Mouse (Mus musculus): ENCODE results near the gene Mtmr2. TPM values are rescaled to one million over a fixed set of nuclear protein-coding genes. Genes with fewer than 3 reads are reported as not detected.

Mtmr2 gene
- polyA plus RNA-seq, 1 experiment from 2014 or later, result 49.8 TPM

GRCm38 (mm10) chr9:13809937-13810336, 61.7 kb downstream of the Mtmr2 start:
- ATAC-seq (ENCODE audit: low FRiP score), result no peak
- no peak overlapping the region for H3K9ac ChIP-seq (replicated peaks)
- no peaks in the 10 kb centered on the region for H3K4me1 ChIP-seq
- H3K4me3 ChIP-seq (replicated peaks), result no peak overlapping the region
- H3K27me3 ChIP-seq (replicated peaks), result no peaks in the 10 kb centered on the region
- peaks cover 56% of the 10 kb centered on the region for H3K36me3 ChIP-seq
- H3K4me2 ChIP-seq, result no peak overlapping the region
- no peaks in the 10 kb centered on the region for H3K9me3 ChIP-seq (replicated peaks)
- no peak overlapping the region for H3K27ac ChIP-seq (replicated peaks)

- H3K9ac ChIP-seq (replicated peaks), result no peak overlapping the region
- H3K4me1 ChIP-seq, result no peaks in the 10 kb centered on the region; the same call in 1 of the 2 replicates
- WGBS, result 93% methylated on average over 9 of the region's 9 CpGs
- H3K27ac ChIP-seq (replicated peaks), result no peak overlapping the region
- peaks cover 55% of the 10 kb centered on the region for H3K36me3 ChIP-seq
- ATAC-seq (ENCODE audit: low FRiP score), result no peak
- H3K9me3 ChIP-seq (replicated peaks), result no peaks in the 10 kb centered on the region
- no peak overlapping the region for H3K4me3 ChIP-seq (replicated peaks)
- H3K27me3 ChIP-seq (replicated peaks), result no peaks in the 10 kb centered on the region
- H3K4me2 ChIP-seq, result no peak overlapping the region
These were observed 70.2 kb downstream of the Mtmr2 start for GRCm38 (mm10) chr9:13818369-13818768.

GRCm38 (mm10) chr9:13820774-13821173, 72.6 kb downstream of the Mtmr2 start:
- no peak overlapping the region for H3K9ac ChIP-seq (replicated peaks)
- 99% methylated on average over 3 of the region's 3 CpGs for WGBS
- no peaks in the 10 kb centered on the region for H3K27me3 ChIP-seq (replicated peaks)
- no peaks in the 10 kb centered on the region for H3K9me3 ChIP-seq (replicated peaks)
- H3K4me3 ChIP-seq (replicated peaks), result no peak overlapping the region
- ATAC-seq (ENCODE audit: low FRiP score), result no peak
- H3K4me1 ChIP-seq, result peaks cover 18% of the 10 kb centered on the region
- H3K4me2 ChIP-seq, result no peak overlapping the region
- H3K36me3 ChIP-seq, result peaks cover 43% of the 10 kb centered on the region
- no peak overlapping the region for H3K27ac ChIP-seq (replicated peaks)

- Histone ChIP-seq H3K36me3 (peaks cover 9% of the 10 kb centered on the region), H3K4me2 (peak overlapping the region; percentile 76), H3K9ac (replicated peaks) (peak overlapping the region; percentile 83), H3K27ac (replicated peaks) (peak overlapping the region; percentile 98), H3K27me3 (replicated peaks) (no peaks in the 10 kb centered on the region), H3K4me3 (replicated peaks) (peak overlapping the region; percentile 81), H3K9me3 (replicated peaks) (no peaks in the 10 kb centered on the region), H3K4me1 (peaks cover 30% of the 10 kb centered on the region)
- 5% methylated on average over 8 of the region's 8 CpGs for whole genome bisulfite sequencing
- ATAC-seq (ENCODE audit: low FRiP score), result no peak
These were observed 77.7 kb downstream of the Mtmr2 start for GRCm38 (mm10) chr9:13825896-13826295.

DNA sequence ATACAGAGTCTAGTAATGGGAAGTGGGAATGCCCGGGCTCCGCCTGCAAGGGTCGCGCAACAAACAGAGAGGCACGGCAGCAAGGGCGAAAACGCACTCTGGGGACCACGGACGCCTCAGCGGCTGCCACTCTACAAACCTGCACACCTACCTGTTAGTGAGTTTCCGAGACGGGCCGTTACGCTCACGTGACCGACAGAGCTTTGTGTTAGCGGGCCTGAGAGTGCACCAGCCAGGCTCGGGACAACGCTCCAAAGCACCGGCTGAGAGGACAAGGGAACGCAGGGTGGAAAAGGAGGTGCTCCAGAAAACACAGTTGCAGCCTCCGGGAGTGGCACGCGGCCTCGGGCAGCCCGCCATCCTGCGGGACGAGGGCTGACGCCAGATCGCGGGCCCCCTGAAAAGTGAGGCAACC, 78.2 kb downstream of the Mtmr2 start:
- under 1% methylated on average over 31 of the region's 31 CpGs for WGBS
- H3K27me3 ChIP-seq (replicated peaks), result no peaks in the 10 kb centered on the region
- peak overlapping the region; percentile 83 for H3K9ac ChIP-seq (replicated peaks)
- ATAC-seq (ENCODE audit: low FRiP score), result peak; percentile 16
- peaks cover 32% of the 10 kb centered on the region for H3K4me1 ChIP-seq
- H3K4me2 ChIP-seq, result peak overlapping the region; percentile 76
- peak overlapping the region; percentile 81 for H3K4me3 ChIP-seq (replicated peaks)
- H3K27ac ChIP-seq (replicated peaks), result peak overlapping the region; percentile 98
- H3K9me3 ChIP-seq (replicated peaks), result no peaks in the 10 kb centered on the region
- H3K36me3 ChIP-seq, result peaks cover 9% of the 10 kb centered on the region

DNA sequence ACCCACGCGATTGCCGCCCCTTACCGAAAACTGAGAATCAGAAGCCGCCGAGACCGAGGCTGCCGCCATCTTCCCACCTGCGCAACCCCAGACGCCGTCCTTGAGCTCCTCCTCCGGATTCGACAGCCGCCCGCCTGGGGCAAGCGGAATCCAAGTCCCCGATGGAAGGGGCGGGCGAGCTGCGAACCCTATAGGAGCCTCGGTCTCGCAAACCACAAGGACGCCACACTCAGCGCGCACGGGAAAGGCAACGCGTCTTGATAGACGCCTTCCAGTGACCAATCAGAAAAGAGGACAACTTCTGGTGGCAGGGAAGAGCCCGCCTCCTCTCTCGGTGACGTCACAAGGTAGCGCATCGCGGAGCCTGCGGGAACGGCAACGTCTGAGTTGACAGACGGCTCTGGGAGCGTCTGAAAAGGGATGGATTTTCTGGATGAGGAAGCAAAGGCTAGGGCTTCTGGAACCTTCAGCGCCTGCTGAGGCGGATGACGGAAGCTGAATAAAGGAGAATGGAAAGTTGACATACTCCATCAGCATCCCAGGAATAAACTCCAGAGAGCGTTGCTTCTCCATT, 78.7 kb downstream of the Mtmr2 start, which contains the start of gene Cep57:
Cep57 (minus strand) TSS at position 276 of the 574 bp plus-strand sequence.
- WGBS, result under 1% methylated on average over 44 of the region's 44 CpGs

GRCm38 (mm10) chr9:13827406-13828086, 79.3 kb downstream of the Mtmr2 start, which contains the start of gene Fam76b:
Gene Fam76b (plus strand): TSS chr9:13827716.
- H3K36me3 ChIP-seq, result peaks cover 19% of the 10 kb centered on the region
- H3K9ac ChIP-seq (replicated peaks), result peak within 1 kb of the TSS; percentile 87
- peak within 1 kb of the TSS; percentile 82 for H3K4me2 ChIP-seq
- peak within 1 kb of the TSS; percentile 81 for H3K4me3 ChIP-seq (replicated peaks)
- H3K27me3 ChIP-seq (replicated peaks), result no peaks in the 10 kb centered on the region
- ATAC-seq (ENCODE audit: low FRiP score), result peak; percentile 96
- peak within 1 kb of the TSS; percentile 98 for H3K27ac ChIP-seq (replicated peaks)
- H3K4me1 ChIP-seq, result peaks cover 32% of the 10 kb centered on the region
- under 1% methylated on average over 65 of the region's 67 CpGs for WGBS
- no peaks in the 10 kb centered on the region for H3K9me3 ChIP-seq (replicated peaks)

More for the DNA sequence above, 78.7 kb downstream of the Mtmr2 start, which contains the start of gene Cep57:
- Histone ChIP-seq H3K36me3 (peaks cover 13% of the 10 kb centered on the region), H3K9ac (replicated peaks) (peak within 1 kb of the TSS; percentile 87), H3K4me3 (replicated peaks) (peak within 1 kb of the TSS; percentile 81), H3K4me2 (peak within 1 kb of the TSS; percentile 82), H3K9me3 (replicated peaks) (no peaks in the 10 kb centered on the region), H3K4me1 (peaks cover 32% of the 10 kb centered on the region), H3K27ac (replicated peaks) (peak within 1 kb of the TSS; percentile 98), H3K27me3 (replicated peaks) (no peaks in the 10 kb centered on the region)
- peak; percentile 95 for ATAC-seq (ENCODE audit: low FRiP score)

GRCm38 (mm10) chr9:13828087-13828441, 79.9 kb downstream of the Mtmr2 start:
- peak; percentile 20 for ATAC-seq (ENCODE audit: low FRiP score)
- no peaks in the 10 kb centered on the region for H3K9me3 ChIP-seq (replicated peaks)
- peak overlapping the region; percentile 81 for H3K4me3 ChIP-seq (replicated peaks)
- H3K4me2 ChIP-seq, result peak overlapping the region; percentile 82
- no peaks in the 10 kb centered on the region for H3K27me3 ChIP-seq (replicated peaks)
- H3K4me1 ChIP-seq, result peaks cover 32% of the 10 kb centered on the region
- peak overlapping the region; percentile 87 for H3K9ac ChIP-seq (replicated peaks)
- WGBS, result under 1% methylated on average over 23 of the region's 23 CpGs
- peak overlapping the region; percentile 98 for H3K27ac ChIP-seq (replicated peaks)
- H3K36me3 ChIP-seq, result peaks cover 24% of the 10 kb centered on the region

GRCm38 (mm10) chr9:13835256-13835655, 87.0 kb downstream of the Mtmr2 start:
- H3K9ac ChIP-seq (replicated peaks), result no peak overlapping the region
- H3K27me3 ChIP-seq (replicated peaks), result no peaks in the 10 kb centered on the region
- no peak overlapping the region for H3K4me2 ChIP-seq
- 0 out of 2 replicates have a peak, but pooled peaks cover 2% of the 10 kb centered on the region for H3K4me1 ChIP-seq
- peaks cover 72% of the 10 kb centered on the region for H3K36me3 ChIP-seq
- no peaks in the 10 kb centered on the region for H3K9me3 ChIP-seq (replicated peaks)
- no peak overlapping the region for H3K27ac ChIP-seq (replicated peaks)
- no peak for ATAC-seq (ENCODE audit: low FRiP score)
- 89% methylated on average over 3 of the region's 3 CpGs for WGBS
- no peak overlapping the region for H3K4me3 ChIP-seq (replicated peaks)

GRCm38 (mm10) chr9:13836726-13837125, 88.5 kb downstream of the Mtmr2 start:
- Histone ChIP-seq H3K36me3 (peaks cover 73% of the 10 kb centered on the region), H3K27ac (replicated peaks) (no peak overlapping the region), H3K4me3 (replicated peaks) (no peak overlapping the region), H3K4me2 (no peak overlapping the region), H3K27me3 (replicated peaks) (no peaks in the 10 kb centered on the region), H3K9me3 (replicated peaks) (no peaks in the 10 kb centered on the region), H3K9ac (replicated peaks) (no peak overlapping the region), H3K4me1 (no peaks in the 10 kb centered on the region)
- 82% methylated on average over 2 of the region's 2 CpGs for WGBS
- ATAC-seq (ENCODE audit: low FRiP score), result no peak

- ATAC-seq (ENCODE audit: low FRiP score), result no peak
- Histone ChIP-seq H3K4me2 (no peak overlapping the region), H3K36me3 (peaks cover 18% of the 10 kb centered on the region), H3K4me3 (replicated peaks) (no peak overlapping the region), H3K4me1 (no peaks in the 10 kb centered on the region), H3K9ac (replicated peaks) (no peak overlapping the region), H3K27ac (replicated peaks) (no peak overlapping the region), H3K27me3 (replicated peaks) (no peaks in the 10 kb centered on the region), H3K9me3 (replicated peaks) (no peaks in the 10 kb centered on the region)
- 88% methylated on average over 3 of the region's 3 CpGs for WGBS
These were observed 99.4 kb downstream of the Mtmr2 start for GRCm38 (mm10) chr9:13847591-13847990.

Measured in neural tube, embryonic 15.5 days (tissue).